Mouse (Mus musculus): ENCODE data around the gene Cyp1a1. TPM values are rescaled to one million over a fixed set of nuclear protein-coding genes. Genes with fewer than 3 reads are reported as not detected.

Gene Cyp1a1
- total RNA-seq, 1 experiment = 1.0 TPM

DNA sequence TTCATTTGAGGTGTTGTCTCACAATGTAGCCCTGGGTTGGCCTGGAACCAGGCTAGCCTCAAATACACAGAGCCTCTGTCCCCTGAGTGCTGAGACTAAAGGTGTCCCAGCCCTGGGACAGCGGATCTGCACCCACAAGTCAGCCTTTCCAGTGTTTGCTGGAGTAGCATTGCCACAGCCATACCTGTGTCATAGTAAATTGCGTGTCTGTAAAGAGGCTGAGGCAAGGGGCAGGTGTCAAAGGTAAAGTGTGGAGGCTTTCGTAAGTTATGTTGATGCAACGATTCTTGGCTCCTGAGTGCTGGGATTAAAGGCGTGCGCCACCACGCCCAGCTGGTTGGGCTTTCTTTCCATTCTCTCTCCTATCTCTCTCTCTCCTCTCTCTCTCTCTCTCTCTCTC lies 23.1 kb upstream of the Cyp1a1 start:
- Histone ChIP-seq H3K27ac (ENCODE audit: insufficient read depth, low read depth, low read length, poor library complexity, severe bottlenecking) (no peak overlapping the region), H3K9me3 (ENCODE audit: control insufficient read depth, insufficient read depth, low read depth, low read length) (no peaks in the 10 kb centered on the region), H3K4me1 (ENCODE audit: control insufficient read depth in 2 of 2, insufficient read depth in 2 of 2, low read length in 2 of 2, poor library complexity in 1 of 2) (peaks cover 0 to 2% of the 10 kb centered on the region in 2 experiments; a peak in 1 of 4 replicates), H3K4me3 (ENCODE audit: insufficient read depth in 1 of 2, low read depth in 1 of 2, low read length in 2 of 2, poor library complexity in 1 of 2, severe bottlenecking in 1 of 2) (no peak overlapping the region), H3K9ac (ENCODE audit: insufficient read depth, low read depth, low read length, poor library complexity, severe bottlenecking) (no peak overlapping the region), H3K36me3 (ENCODE audit: control insufficient read depth, insufficient read depth, low read length, poor library complexity, severe bottlenecking) (no peaks in the 10 kb centered on the region)
- in situ Hi-C loops (cut with MboI; ENCODE audit: low sequenced_read_pairs in 2 of 2, unreplicated experiment in 2 of 2) = no loop called here
- no peak for DNase-seq (ENCODE audit: low read depth, low spot score)
- TF ChIP-seq MAFK (IDR thresholded peaks at IDR 0.05; ENCODE audit: insufficient read depth, low read depth, low read length) = no peak
- TF ChIP-seq CHD2 (IDR thresholded peaks at IDR 0.05; ENCODE audit: low read depth, low read length) = no peak
- TF ChIP-seq HCFC1 (IDR thresholded peaks at IDR 0.05; ENCODE audit: borderline replicate concordance, insufficient read depth, low read length) = no peak

DNA sequence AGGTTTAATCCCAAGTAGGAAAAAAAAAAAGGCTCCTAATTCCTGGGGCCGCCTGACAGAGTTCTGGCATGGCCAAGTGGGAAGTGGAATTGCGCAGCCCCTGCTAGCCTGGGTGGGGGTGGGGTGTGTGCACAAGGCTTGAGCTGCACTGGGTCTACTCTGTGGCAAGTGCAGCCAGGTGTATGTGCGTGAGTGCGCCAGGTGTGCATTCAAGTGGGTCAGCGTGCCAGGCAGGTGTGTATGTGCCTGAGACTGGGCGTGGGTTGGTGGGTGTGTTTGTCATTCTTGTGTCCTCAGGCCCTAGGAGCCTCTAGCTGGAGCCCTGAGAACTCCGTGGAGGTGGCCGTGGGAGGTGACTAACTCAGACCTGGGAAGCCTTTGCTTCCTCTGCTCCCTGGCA lies 21.2 kb upstream of the Cyp1a1 start:
- Histone ChIP-seq H3K4me3 (ENCODE audit: insufficient read depth in 1 of 2, low read depth in 1 of 2, low read length in 2 of 2, poor library complexity in 1 of 2, severe bottlenecking in 1 of 2) (no peak overlapping the region), H3K4me1 (ENCODE audit: control insufficient read depth in 2 of 2, insufficient read depth in 2 of 2, low read length in 2 of 2, poor library complexity in 1 of 2) (peaks cover 0 to 2% of the 10 kb centered on the region in 2 experiments; a peak in 1 of 4 replicates), H3K9ac (ENCODE audit: insufficient read depth, low read depth, low read length, poor library complexity, severe bottlenecking) (no peak overlapping the region), H3K27ac (ENCODE audit: insufficient read depth, low read depth, low read length, poor library complexity, severe bottlenecking) (no peak overlapping the region), H3K36me3 (ENCODE audit: control insufficient read depth, insufficient read depth, low read length, poor library complexity, severe bottlenecking) (no peaks in the 10 kb centered on the region), H3K9me3 (ENCODE audit: control insufficient read depth, insufficient read depth, low read depth, low read length) (no peaks in the 10 kb centered on the region)
- in situ Hi-C loops (cut with MboI; ENCODE audit: low sequenced_read_pairs in 2 of 2, unreplicated experiment in 2 of 2) = no loop called here
- TF ChIP-seq ZNF384 (IDR thresholded peaks at IDR 0.05; ENCODE audit: low read depth, low read length) (no peak), CHD2 (IDR thresholded peaks at IDR 0.05; ENCODE audit: low read depth, low read length) (no peak), ZC3H11A (IDR thresholded peaks at IDR 0.05; ENCODE audit: borderline replicate concordance, low read depth, low read length) (no peak), MAFK (IDR thresholded peaks at IDR 0.05; ENCODE audit: insufficient read depth, low read depth, low read length) (no peak)
- no peak for DNase-seq (ENCODE audit: low read depth, low spot score)

DNA sequence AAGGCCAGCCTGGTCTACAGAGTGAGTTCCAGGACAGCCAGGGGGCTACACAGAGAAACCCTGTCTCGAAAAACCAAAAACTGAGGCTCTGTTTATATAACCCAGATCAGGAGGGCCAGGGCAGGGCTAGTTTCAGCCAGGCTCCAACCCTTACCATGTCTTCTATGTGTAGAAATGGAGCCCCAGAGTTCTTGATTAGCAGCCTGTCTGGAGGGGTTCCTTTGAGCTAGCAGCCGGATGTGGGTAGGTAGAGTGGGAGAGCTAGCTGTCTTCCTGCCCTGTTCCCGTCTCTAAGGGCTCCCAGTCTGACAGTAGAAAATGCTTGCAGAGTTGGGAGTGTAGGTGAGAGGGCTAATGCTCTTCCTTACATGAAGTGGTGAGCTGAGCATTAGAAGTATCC lies 20.6 kb upstream of the Cyp1a1 start:
- Histone ChIP-seq H3K36me3 (ENCODE audit: control insufficient read depth, insufficient read depth, low read length, poor library complexity, severe bottlenecking) (no peaks in the 10 kb centered on the region), H3K4me3 (ENCODE audit: insufficient read depth in 1 of 2, low read depth in 1 of 2, low read length in 2 of 2, poor library complexity in 1 of 2, severe bottlenecking in 1 of 2) (no peak overlapping the region), H3K27ac (ENCODE audit: insufficient read depth, low read depth, low read length, poor library complexity, severe bottlenecking) (no peak overlapping the region), H3K9me3 (ENCODE audit: control insufficient read depth, insufficient read depth, low read depth, low read length) (no peaks in the 10 kb centered on the region), H3K9ac (ENCODE audit: insufficient read depth, low read depth, low read length, poor library complexity, severe bottlenecking) (no peak overlapping the region), H3K4me1 (ENCODE audit: control insufficient read depth in 2 of 2, insufficient read depth in 2 of 2, low read length in 2 of 2, poor library complexity in 1 of 2) (peaks cover 0 to 2% of the 10 kb centered on the region in 2 experiments; a peak in 1 of 4 replicates)
- no peak for DNase-seq (ENCODE audit: low read depth, low spot score)
- in situ Hi-C loops (cut with MboI; ENCODE audit: low sequenced_read_pairs in 2 of 2, unreplicated experiment in 2 of 2) = no loop called here
- TF ChIP-seq ZNF384 (IDR thresholded peaks at IDR 0.05; ENCODE audit: low read depth, low read length) (no peak), HCFC1 (IDR thresholded peaks at IDR 0.05; ENCODE audit: borderline replicate concordance, insufficient read depth, low read length) (no peak), MAFK (IDR thresholded peaks at IDR 0.05; ENCODE audit: insufficient read depth, low read depth, low read length) (no peak), ZC3H11A (IDR thresholded peaks at IDR 0.05; ENCODE audit: borderline replicate concordance, low read depth, low read length) (no peak), CHD2 (IDR thresholded peaks at IDR 0.05; ENCODE audit: low read depth, low read length) (no peak)

DNA sequence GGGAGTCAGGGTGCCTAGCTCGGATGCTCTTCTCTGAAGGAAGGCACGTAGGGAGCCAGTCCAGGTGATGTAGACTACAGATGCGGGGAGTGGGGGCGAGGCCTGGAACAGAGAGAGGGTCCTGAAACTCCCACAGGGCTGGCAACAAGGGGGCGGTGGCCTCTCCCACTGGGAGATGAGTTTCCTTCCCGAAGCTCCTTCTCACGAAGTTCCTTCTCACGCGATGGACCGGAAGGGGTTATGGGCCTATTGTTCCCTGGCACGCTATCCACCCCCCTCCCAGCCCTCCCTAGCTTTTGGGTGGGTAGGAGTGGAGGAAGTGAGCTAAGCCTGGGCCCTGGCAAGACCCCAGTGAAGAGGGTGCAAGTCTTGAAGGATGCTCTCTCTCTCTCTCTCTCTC lies 19.9 kb upstream of the Cyp1a1 start:
- Histone ChIP-seq H3K36me3 (ENCODE audit: control insufficient read depth, insufficient read depth, low read length, poor library complexity, severe bottlenecking) (no peaks in the 10 kb centered on the region), H3K9me3 (ENCODE audit: control insufficient read depth, insufficient read depth, low read depth, low read length) (no peaks in the 10 kb centered on the region), H3K27ac (ENCODE audit: insufficient read depth, low read depth, low read length, poor library complexity, severe bottlenecking) (no peak overlapping the region), H3K9ac (ENCODE audit: insufficient read depth, low read depth, low read length, poor library complexity, severe bottlenecking) (no peak overlapping the region), H3K4me1 (ENCODE audit: control insufficient read depth in 2 of 2, insufficient read depth in 2 of 2, low read length in 2 of 2, poor library complexity in 1 of 2) (peaks cover 0 to 2% of the 10 kb centered on the region in 2 experiments; a peak in 1 of 4 replicates), H3K4me3 (ENCODE audit: insufficient read depth in 1 of 2, low read depth in 1 of 2, low read length in 2 of 2, poor library complexity in 1 of 2, severe bottlenecking in 1 of 2) (no peak overlapping the region)
- in situ Hi-C loops (cut with MboI; ENCODE audit: low sequenced_read_pairs in 2 of 2, unreplicated experiment in 2 of 2) = no loop called here
- no peak for TF ChIP-seq ZC3H11A (IDR thresholded peaks at IDR 0.05; ENCODE audit: borderline replicate concordance, low read depth, low read length)
- TF ChIP-seq CHD2 (IDR thresholded peaks at IDR 0.05; ENCODE audit: low read depth, low read length) = no peak
- no peak for TF ChIP-seq ZNF384 (IDR thresholded peaks at IDR 0.05; ENCODE audit: low read depth, low read length)
- TF ChIP-seq MAFK (IDR thresholded peaks at IDR 0.05; ENCODE audit: insufficient read depth, low read depth, low read length) = no peak
- TF ChIP-seq HCFC1 (IDR thresholded peaks at IDR 0.05; ENCODE audit: borderline replicate concordance, insufficient read depth, low read length) = no peak
- no peak for DNase-seq (ENCODE audit: low read depth, low spot score)

DNA sequence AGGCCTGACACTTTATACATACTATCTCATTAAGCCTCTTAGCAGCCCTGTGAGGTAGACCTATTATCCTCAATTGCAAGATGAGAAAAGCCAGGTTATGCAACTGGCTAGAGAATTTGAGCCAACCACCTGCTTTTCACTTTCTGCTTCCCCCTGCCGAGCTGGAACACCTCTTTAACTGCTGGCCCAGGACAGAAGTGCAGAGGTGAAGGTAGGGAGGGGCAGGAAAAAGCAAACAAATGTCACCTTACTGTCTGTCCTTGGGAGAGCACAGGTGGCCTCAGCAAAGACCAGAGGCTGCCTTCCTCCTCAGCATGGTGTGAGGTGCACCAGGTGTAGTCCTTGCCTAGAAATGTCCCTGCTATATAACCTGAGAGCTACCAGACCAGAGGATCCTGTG lies 19.5 kb upstream of the Cyp1a1 start:
- no peak for DNase-seq (ENCODE audit: low read depth, low spot score)
- Histone ChIP-seq H3K36me3 (ENCODE audit: control insufficient read depth, insufficient read depth, low read length, poor library complexity, severe bottlenecking) (no peaks in the 10 kb centered on the region), H3K27ac (ENCODE audit: insufficient read depth, low read depth, low read length, poor library complexity, severe bottlenecking) (no peak overlapping the region), H3K4me3 (ENCODE audit: insufficient read depth in 1 of 2, low read depth in 1 of 2, low read length in 2 of 2, poor library complexity in 1 of 2, severe bottlenecking in 1 of 2) (no peak overlapping the region), H3K9ac (ENCODE audit: insufficient read depth, low read depth, low read length, poor library complexity, severe bottlenecking) (no peak overlapping the region), H3K9me3 (ENCODE audit: control insufficient read depth, insufficient read depth, low read depth, low read length) (no peaks in the 10 kb centered on the region), H3K4me1 (ENCODE audit: control insufficient read depth in 2 of 2, insufficient read depth in 2 of 2, low read length in 2 of 2, poor library complexity in 1 of 2) (peaks cover 0 to 2% of the 10 kb centered on the region in 2 experiments; a peak in 1 of 4 replicates)
- in situ Hi-C loops (cut with MboI; ENCODE audit: low sequenced_read_pairs in 2 of 2, unreplicated experiment in 2 of 2) = no loop called here
- no peak for TF ChIP-seq HCFC1 (IDR thresholded peaks at IDR 0.05; ENCODE audit: borderline replicate concordance, insufficient read depth, low read length)
- TF ChIP-seq CHD2 (IDR thresholded peaks at IDR 0.05; ENCODE audit: low read depth, low read length) = no peak
- TF ChIP-seq ZNF384 (IDR thresholded peaks at IDR 0.05; ENCODE audit: low read depth, low read length) = no peak
- no peak for TF ChIP-seq ZC3H11A (IDR thresholded peaks at IDR 0.05; ENCODE audit: borderline replicate concordance, low read depth, low read length)
- no peak for TF ChIP-seq MAFK (IDR thresholded peaks at IDR 0.05; ENCODE audit: insufficient read depth, low read depth, low read length)

All from ES-E14 (cell line).